Mouse (Mus musculus): ENCODE results near the gene Adcy9.

DNA sequence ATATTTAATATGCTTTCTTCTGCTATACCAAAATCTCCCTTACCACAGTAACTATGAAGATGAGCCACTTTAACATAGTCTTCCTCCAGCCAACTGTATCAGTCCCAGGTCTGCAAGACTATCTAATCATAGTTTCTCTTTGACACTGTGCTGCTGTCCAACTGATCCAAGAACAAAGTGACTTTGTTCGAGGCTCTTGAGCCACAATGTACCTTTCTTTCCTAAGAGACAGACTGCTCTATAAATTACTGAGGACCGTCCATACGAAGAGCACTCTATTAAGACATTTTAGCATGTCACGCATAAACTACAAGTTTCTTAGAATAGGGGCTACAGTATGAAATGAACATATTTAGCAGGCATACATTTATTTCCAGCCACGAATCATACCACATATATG is 46.0 kb downstream of the Adcy9 start:
- TF ChIP-seq TCF12 (IDR thresholded peaks at IDR 0.05; ENCODE audit: low read depth, low read length) (no peak), CTCF (conservative IDR thresholded peaks at IDR 0.05 in 1 of 2, IDR thresholded peaks at IDR 0.05 in 1 of 2; ENCODE audit: low read depth in 2 of 2, low read length in 2 of 2) (no peak), USF1 (IDR thresholded peaks at IDR 0.05; ENCODE audit: low read depth, low read length) (no peak), UBTF (IDR thresholded peaks at IDR 0.05; ENCODE audit: low read depth, low read length) (no peak), ELF1 (IDR thresholded peaks at IDR 0.05; ENCODE audit: low read depth, low read length) (no peak), POLR2AphosphoS2 (IDR thresholded peaks at IDR 0.05; ENCODE audit: low read depth, low read length) (no peak), MEF2A (IDR thresholded peaks at IDR 0.05; ENCODE audit: borderline replicate concordance, low read depth, low read length) (no peak), CHD1 (IDR thresholded peaks at IDR 0.05; ENCODE audit: low read depth, low read length) (no peak), CHD2 (IDR thresholded peaks at IDR 0.05; ENCODE audit: low read length) (no peak), ZNF384 (IDR thresholded peaks at IDR 0.05; ENCODE audit: low read depth, low read length) (no peak), BHLHE40 (IDR thresholded peaks at IDR 0.05; ENCODE audit: low read depth, low read length) (no peak)
